Mouse (Mus musculus): ENCODE measurements around the gene Plcd3.

DNA sequence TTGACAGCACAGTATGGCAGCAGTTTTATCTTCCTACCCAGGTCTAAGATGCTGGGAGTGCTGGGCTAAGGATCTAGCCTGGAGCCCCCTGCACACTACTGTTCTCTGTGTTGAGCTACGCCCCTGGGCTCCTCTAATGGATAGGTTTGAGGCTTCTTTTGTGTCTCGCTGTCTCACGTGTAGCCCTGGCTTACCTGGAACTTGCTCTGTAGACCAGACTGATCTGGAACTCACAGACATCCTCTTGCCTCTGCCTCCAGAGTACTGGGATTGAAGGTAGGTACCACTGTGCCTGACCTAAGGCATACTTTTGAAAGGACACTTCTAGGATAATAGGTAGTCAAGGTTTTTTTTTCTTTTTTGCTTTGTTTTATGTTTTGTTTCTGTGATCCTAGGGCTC lies 57.5 kb downstream of the Plcd3 start:
- TF ChIP-seq CTCF (IDR thresholded peaks at IDR 0.05; ENCODE audit: control insufficient read depth, insufficient read depth, insufficient read length), result no peak
- TF ChIP-seq USF1 (IDR thresholded peaks at IDR 0.05; ENCODE audit: low read depth), result no peak
- no peak for TF ChIP-seq FOSL1 (IDR thresholded peaks at IDR 0.05; ENCODE audit: insufficient read depth, low read length, poor library complexity, severe bottlenecking)
- TF ChIP-seq MAX (IDR thresholded peaks at IDR 0.05), result no peak
